Mouse (Mus musculus): ENCODE measurements at regions not wholly inside any gene's neighbourhood (a gene's known extent, or its start where the extent isn't known, plus 50 kb on each side); places are given as distances from the start of the nearest gene placed in this dataset.
"Not testable (repeated sequence)": the region's sequence is repeated elsewhere in the genome, so short reads cannot be mapped to it uniquely, and the experiment has no call there.

DNA sequence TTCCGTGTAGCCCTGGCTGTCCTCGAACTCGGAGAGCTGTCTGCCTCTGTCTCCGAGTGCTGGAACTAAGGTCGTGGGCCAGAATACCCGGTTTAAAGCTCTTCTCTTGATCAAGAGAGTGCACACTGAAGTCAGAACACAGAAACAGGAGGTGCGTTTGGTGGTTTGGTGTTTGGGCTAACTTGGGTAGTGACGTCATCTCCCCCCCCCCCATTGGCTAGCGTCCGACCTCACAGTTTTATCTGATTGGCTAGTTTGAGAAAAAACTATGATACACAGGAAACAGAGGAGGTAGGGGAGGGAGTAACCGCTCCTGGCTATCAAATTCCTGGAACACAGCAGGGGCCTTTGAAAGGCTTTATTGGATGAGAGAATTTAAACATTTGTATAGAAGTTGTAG lies 60.2 kb upstream of the Pim1 start:
- H3K27ac ChIP-seq: no peak overlapping the region; the same call in 1 of the 2 replicates
- H3K4me1 ChIP-seq: peaks cover 61% of the 10 kb centered on the region
- 78% methylated on average over 11 of the region's 11 CpGs for WGBS
- DNase-seq (ENCODE audit: low spot score): no peak
- no peak overlapping the region for H3K4me3 ChIP-seq
- H3K27me3 ChIP-seq (ENCODE audit: insufficient read depth, poor library complexity, severe bottlenecking): no peaks in the 10 kb centered on the region
- no peaks in the 10 kb centered on the region for H3K36me3 ChIP-seq
- no peaks in the 10 kb centered on the region for H3K9me3 ChIP-seq

DNA sequence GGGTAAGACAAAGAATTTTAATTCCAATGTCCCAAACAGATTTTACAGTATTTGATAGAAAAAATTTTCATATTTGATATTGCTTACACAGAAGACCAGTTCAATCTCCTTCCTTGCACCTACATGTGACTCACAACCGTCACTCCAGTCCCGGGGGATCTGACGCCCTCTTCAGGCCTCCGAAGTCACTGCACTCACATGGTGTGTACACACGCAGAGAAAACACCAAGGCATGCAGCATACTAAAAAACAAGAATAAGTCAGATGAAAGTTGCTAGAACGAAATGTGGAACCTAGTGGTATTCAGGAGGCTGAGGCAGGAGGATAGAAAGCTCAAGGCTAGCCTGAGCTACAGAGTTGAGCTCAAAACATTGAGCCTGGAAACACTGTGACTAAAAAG lies 59.7 kb upstream of the Pim1 start:
- DNase-seq (ENCODE audit: low spot score): no peak
- peak overlapping the region; percentile 89 for H3K27ac ChIP-seq
- no peaks in the 10 kb centered on the region for H3K27me3 ChIP-seq (ENCODE audit: insufficient read depth, poor library complexity, severe bottlenecking)
- no peaks in the 10 kb centered on the region for H3K36me3 ChIP-seq
- H3K4me3 ChIP-seq: no peak overlapping the region
- peaks cover 65% of the 10 kb centered on the region for H3K4me1 ChIP-seq
- 95% methylated on average over 6 of the region's 6 CpGs for WGBS
- no peaks in the 10 kb centered on the region for H3K9me3 ChIP-seq

DNA sequence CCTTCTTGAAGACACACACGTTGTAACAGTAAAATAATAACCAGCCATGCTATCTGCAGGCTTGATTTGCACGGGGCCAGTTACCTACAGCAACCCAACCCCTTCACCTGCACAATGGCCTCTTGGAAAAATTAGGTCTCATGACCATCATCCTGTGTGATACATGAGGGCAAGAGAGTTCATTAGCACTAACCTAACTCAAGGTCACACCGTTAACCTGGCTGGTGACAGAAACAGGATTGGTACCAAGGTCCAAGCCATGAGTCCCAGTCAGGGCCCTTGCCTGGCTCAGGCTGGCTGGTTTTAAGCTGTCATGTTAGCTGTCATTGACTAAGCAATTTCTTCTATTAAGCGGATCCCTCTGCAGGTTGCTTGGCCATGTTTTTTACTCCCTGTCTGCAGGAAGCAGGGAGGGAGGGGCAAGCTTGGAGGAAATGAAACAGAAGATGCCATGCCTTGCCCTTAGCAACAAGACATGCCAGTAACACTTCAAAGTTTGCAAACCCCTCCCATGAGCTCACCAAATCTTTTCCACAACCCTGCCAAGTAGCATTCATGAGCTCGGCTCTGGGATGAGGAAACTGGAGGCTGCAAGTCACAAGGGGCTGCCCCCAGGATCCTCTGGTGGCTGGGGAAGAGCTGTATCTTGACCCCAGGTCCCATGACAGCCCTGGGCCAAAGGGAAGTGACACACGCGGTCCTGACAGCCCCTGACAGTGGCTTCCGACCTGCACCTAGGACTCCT lies 58.8 kb upstream of the Pim1 start:
- no peaks in the 10 kb centered on the region for H3K36me3 ChIP-seq
- H3K4me1 ChIP-seq: peaks cover 69% of the 10 kb centered on the region
- peak overlapping the region; percentile 89 for H3K27ac ChIP-seq
- H3K4me3 ChIP-seq: no peak overlapping the region
- no peaks in the 10 kb centered on the region for H3K9me3 ChIP-seq
- WGBS: 62% methylated on average over 8 of the region's 8 CpGs
- no peak for DNase-seq (ENCODE audit: low spot score)
- H3K27me3 ChIP-seq (ENCODE audit: insufficient read depth, poor library complexity, severe bottlenecking): no peaks in the 10 kb centered on the region

DNA sequence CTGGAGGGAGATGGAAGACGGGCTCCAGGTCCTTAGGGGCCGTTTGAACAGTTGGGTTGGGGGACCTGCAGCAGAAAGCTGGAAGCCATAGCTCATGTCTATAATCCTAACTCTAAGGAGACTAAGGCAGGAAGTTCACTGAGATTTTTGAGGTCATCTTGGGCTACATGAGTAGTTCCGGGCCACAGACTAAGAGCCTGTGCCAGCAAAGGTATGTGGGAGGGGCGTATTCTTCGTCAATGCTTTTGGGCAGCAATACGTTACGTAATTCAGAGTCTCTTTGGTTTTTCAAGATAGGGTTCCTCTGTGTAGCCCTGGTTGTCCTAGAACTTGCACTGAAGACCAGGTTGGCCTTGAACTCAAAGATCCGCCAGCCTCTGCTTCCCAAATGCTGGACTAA lies 57.9 kb upstream of the Pim1 start:
- no peaks in the 10 kb centered on the region for H3K36me3 ChIP-seq
- no peak overlapping the region for H3K4me3 ChIP-seq
- H3K9me3 ChIP-seq: no peaks in the 10 kb centered on the region
- no peak for DNase-seq (ENCODE audit: low spot score)
- H3K27me3 ChIP-seq (ENCODE audit: insufficient read depth, poor library complexity, severe bottlenecking): no peaks in the 10 kb centered on the region
- peak overlapping the region; percentile 89 for H3K27ac ChIP-seq
- H3K4me1 ChIP-seq: peaks cover 74% of the 10 kb centered on the region
- 88% methylated on average over 8 of the region's 8 CpGs for WGBS

DNA sequence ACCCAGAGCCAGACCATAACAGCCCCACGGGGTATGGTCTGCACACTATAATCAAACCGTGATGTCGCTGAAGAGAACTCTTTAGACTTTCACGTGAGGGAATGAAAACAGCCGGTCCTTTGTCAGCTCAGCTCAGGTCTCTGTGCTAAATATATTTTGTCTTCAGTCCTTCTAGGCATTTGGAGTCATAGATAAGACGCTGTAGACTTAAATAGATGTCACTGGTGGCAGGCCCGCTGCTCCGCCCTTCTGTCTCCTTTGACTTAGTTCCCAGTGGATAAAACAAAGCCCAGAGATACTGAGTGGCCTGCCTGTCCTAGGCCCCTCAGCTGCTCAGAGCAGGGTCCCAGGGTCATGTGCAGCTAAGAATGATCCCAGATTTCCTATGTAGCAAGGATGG lies 57.2 kb upstream of the Pim1 start:
- 0 out of 2 replicates have a peak overlapping the region, but pooled peaks have one; percentile 1 for H3K4me3 ChIP-seq
- H3K4me1 ChIP-seq: peaks cover 71% of the 10 kb centered on the region
- peak; percentile 91 for DNase-seq (ENCODE audit: low spot score)
- no peaks in the 10 kb centered on the region for H3K27me3 ChIP-seq (ENCODE audit: insufficient read depth, poor library complexity, severe bottlenecking)
- no peaks in the 10 kb centered on the region for H3K9me3 ChIP-seq
- no peaks in the 10 kb centered on the region for H3K36me3 ChIP-seq
- WGBS: 16% methylated on average over 8 of the region's 8 CpGs
- H3K27ac ChIP-seq: peak overlapping the region; percentile 89

DNA sequence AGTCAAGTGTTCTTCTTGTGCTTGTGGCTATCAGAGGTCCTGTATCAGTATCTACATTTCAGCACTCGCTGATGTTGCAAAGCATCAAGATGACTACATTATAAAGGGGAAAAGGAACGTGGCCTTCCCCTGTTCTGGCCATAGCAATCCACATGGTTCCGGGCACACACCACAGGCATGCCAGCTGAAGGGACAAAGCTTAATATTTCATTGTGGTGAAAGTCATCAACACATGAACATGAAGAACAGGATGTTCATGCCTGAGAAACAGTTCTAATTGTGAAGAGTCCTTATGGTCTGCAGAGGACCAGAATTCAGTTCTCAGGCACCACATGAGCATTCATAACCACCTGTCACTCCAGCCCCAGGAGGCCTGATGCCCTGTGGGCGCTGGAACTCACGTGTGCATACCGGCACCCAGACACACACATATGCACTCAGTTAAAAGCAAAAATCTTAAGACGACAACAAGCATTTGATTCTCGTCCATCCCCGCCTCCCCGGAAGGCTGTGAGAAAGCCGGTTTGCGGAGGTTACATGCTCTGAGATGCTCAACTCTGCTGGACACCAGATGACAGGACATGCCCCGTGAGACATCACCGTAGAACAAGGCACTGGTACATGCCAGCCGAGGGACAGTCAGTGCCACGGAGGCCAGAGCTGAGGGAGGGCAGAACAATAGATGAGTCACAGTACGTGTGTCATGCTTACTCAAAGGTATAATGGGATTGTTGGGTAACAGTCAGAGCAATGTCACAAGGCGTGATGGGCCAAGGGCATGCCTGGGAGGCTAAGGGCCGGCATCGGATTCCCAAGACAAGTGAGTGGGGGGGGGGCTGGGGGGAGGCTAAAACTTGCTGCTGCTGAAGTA lies 56.2 kb upstream of the Pim1 start:
- Histone ChIP-seq H3K27me3 (ENCODE audit: insufficient read depth, poor library complexity, severe bottlenecking) (no peaks in the 10 kb centered on the region), H3K36me3 (no peaks in the 10 kb centered on the region), H3K9me3 (no peaks in the 10 kb centered on the region), H3K4me1 (peaks cover 73% of the 10 kb centered on the region), H3K4me3 (0 out of 2 replicates have a peak overlapping the region, but pooled peaks have one; percentile 1), H3K27ac (peak overlapping the region; percentile 89)
- no peak for DNase-seq (ENCODE audit: low spot score)
- WGBS: 74% methylated on average over 20 of the region's 20 CpGs

DNA sequence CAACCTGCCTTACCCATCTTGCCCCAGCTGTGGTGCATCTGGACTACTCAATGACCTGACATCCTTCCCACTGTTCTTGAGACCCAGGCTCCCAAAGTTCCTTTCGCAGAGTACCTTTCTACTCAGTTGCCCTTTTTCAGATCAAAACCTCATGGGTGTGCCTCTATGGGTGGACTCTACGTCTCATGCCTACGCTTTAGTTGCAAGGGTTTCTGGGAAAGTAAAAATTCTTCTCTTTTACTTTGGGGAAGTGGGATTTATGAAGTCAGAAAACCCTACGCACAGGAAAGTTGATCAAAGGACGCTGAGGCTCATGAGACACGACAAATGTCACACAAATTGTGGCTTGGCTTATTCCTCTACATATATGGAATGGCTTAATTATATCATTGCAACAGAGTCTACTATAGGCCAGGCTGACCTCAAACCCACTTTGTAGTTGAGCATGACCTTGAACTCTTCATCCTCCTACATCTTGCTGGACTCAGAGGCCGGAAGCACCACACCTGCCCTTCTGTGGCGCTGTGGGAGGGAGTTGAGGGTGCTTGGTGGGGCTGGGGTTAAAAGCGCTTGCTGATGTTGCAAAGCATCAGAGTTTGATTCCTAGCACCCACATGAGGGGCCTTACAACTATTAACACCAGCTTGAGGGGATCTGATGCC lies 55.1 kb upstream of the Pim1 start:
- 94% methylated on average over 9 of the region's 9 CpGs for WGBS
- H3K36me3 ChIP-seq: no peaks in the 10 kb centered on the region
- H3K4me1 ChIP-seq: peaks cover 83% of the 10 kb centered on the region
- H3K27me3 ChIP-seq (ENCODE audit: insufficient read depth, poor library complexity, severe bottlenecking): no peaks in the 10 kb centered on the region
- H3K27ac ChIP-seq: peak overlapping the region; percentile 89; the same call in 1 of the 2 replicates
- no peak for DNase-seq (ENCODE audit: low spot score)
- H3K4me3 ChIP-seq: no peak overlapping the region
- no peaks in the 10 kb centered on the region for H3K9me3 ChIP-seq

DNA sequence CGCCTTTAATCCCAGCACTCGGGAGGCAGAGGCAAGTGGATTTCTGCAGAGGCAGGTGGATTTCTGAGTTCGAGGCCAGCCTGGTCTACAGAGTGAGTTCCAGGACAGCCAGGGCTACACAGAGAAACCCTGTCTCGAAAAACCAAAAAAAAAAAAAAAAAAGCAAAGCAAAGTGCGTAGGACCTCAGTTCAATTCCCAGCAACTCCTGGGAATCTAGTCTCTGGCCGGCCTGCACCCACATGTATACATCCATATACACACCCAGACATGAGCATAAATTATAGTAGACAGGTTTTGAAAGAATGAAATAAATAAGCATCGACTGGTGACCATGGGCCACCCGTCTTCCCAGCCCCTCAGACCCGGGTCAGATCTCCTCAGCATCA lies 54.1 kb upstream of the Pim1 start:
- Histone ChIP-seq H3K4me3 (peak overlapping the region; percentile 58), H3K27ac (peak overlapping the region; percentile 92), H3K4me1 (peaks cover 87% of the 10 kb centered on the region)
- not testable (repeated sequence) for DNase-seq (ENCODE audit: low spot score); H3K9me3 ChIP-seq; H3K36me3 ChIP-seq; H3K27me3 ChIP-seq (ENCODE audit: insufficient read depth, poor library complexity, severe bottlenecking)
- 62% methylated on average over 9 of the region's 9 CpGs for WGBS

DNA sequence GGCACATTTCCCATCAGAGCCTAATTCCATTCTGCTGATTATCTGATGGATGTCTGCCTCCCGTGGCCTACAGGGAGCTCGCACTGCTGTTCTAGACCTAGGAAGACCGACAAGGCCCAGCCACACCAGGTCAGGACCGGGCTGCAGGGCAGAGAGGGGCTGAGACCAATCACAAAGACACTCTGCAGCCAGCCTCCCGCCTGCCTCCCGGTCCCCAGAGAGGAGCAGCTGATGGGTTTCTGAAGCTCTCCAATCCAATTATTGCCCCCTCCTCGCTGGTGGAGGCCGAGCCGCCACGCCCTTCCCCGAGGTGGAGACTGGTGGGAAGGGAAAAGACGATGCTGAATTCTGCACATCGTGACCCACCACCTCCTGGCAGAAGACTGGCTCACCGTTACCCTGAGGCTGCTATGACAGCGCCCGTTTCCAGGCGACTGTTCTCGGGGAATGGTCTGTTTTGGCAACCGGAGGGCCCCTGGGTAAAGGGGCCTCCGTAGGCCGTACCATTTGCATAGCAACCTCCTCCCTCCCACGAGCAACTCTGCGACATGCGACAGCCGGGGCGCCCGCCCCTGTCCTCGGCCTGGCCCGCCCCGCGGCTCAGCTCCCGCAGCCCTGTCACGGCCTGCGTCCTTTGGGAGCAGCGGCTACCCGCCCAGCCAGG lies 53.5 kb upstream of the Pim1 start:
- Histone ChIP-seq H3K4me1 (peaks cover 87% of the 10 kb centered on the region), H3K36me3 (no peaks in the 10 kb centered on the region), H3K27ac (peak overlapping the region; percentile 92), H3K4me3 (peak overlapping the region; percentile 58), H3K27me3 (ENCODE audit: insufficient read depth, poor library complexity, severe bottlenecking) (no peaks in the 10 kb centered on the region), H3K9me3 (no peaks in the 10 kb centered on the region)
- 1% methylated on average over 36 of the region's 36 CpGs for WGBS
- DNase-seq (ENCODE audit: low spot score): peak; percentile 96

DNA sequence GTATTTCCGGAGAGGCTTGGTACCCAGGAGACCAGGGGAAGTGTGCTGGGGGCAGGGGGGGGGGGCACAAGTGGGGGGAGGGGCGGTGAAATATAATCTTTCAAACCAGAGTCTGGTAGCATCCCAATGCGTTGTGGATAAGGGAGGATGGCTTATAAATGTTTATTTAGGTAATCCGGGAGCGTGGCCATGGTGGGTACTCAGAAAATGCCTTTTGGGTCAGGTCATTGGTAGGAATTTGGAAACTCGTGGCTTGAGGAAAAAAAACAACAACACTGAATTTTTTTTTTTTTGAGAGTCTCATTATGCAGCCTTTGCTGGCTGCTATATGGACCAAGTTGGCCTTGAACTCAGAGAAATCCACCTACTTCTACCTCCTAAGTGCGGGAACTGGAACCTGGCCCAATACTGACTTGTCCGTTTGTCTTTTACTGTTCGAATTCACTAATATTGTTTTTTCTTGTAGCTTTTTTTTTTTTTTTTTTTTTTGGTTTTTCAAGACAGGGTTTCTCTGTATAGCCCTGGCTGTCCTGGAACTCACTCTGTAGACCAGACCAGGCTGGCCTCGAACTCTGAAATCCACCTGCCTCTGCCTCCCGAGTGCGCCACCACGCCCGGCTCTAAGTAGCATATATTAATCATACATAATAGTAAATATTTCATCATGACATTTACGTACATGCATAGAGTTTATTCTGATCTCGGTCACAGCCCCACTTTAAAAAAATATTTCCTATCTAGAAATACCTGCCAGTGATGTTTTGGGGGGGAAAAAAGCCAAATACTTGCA lies 52.8 kb upstream of the Pim1 start:
- no peak for DNase-seq (ENCODE audit: low spot score)
- Histone ChIP-seq H3K27ac (peak overlapping the region; percentile 92), H3K27me3 (ENCODE audit: insufficient read depth, poor library complexity, severe bottlenecking) (no peaks in the 10 kb centered on the region), H3K4me1 (peaks cover 84% of the 10 kb centered on the region), H3K4me3 (peak overlapping the region; percentile 58), H3K9me3 (no peaks in the 10 kb centered on the region), H3K36me3 (no peaks in the 10 kb centered on the region)
- 37% methylated on average over 16 of the region's 16 CpGs for WGBS

DNA sequence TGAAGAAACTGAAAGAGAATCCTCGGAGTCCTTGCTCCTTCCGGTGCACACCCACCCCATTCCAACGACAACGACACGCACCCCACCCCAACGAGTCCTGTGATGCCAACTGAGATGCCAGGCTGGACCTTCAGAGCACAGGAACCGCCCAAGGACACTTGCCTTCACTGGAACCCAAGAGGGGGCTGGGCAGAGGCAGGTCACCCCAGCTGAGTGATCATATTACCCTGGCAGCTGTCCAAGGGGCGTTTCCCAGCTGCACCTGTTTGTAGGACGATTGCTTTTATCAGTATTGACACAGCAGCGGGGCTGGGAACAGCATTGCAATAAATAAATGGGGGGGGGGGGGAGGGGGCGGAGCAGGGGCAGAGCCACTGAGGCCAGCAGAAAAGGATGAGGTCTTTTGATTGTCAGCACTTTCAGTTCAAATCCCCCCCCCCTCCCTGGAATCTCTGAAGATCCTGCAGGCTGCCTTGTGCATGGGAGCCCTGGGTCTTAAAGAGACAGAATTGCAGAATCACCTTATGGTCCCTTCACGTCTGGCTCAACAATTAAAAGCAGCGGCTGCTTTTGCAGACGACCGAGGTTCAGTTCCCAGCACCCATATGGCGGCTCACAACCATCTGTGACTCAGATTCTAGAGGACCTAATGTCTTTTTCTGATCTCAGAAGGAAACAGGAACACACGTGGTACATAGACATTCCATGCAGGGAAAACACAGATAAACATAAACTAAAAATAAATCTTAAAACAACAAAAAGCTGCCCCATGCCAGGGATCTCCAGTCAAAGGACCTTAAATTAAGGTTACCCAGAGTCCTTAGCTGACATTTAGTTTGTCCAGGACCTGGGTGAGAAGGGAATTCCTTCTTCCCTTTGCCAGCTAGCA lies 52.0 kb upstream of the Pim1 start:
- peak; percentile 96 for DNase-seq (ENCODE audit: low spot score)
- 23% methylated on average over 17 of the region's 17 CpGs for WGBS
- Histone ChIP-seq H3K4me1 (peaks cover 77% of the 10 kb centered on the region), H3K27me3 (ENCODE audit: insufficient read depth, poor library complexity, severe bottlenecking) (no peaks in the 10 kb centered on the region), H3K27ac (peak overlapping the region; percentile 92), H3K9me3 (no peaks in the 10 kb centered on the region), H3K36me3 (no peaks in the 10 kb centered on the region), H3K4me3 (peak overlapping the region; percentile 37)
